Mouse (Mus musculus) cerebellum, adult 2 months (tissue): Measurements from ENCODE around the gene Pard3b. TPM values are rescaled to one million over a fixed set of nuclear protein-coding genes. Genes with fewer than 3 reads are reported as not detected.

Experiments
- DNase-seq, 2 experiments: peaks; one replicate each; pipeline ENCODE4 v3.0.0; 2021
- H3K27ac ChIP-seq: fragments of 200-500 bp; 2 replicates; pipeline ENCODE4 v1.5.1; 2012; ENCODE audit warnings: low read length, control low read depth, inconsistent platforms; ENCODE audit not compliant: insufficient read depth
- H3K27me3 ChIP-seq: fragments of 200-500 bp; 2 replicates; pipeline ENCODE4 v1.6.1; 2012; ENCODE audit warnings: inconsistent platforms, mild to moderate bottlenecking, low read length, moderate library complexity; ENCODE audit not compliant: control insufficient read depth, insufficient read depth
- H3K4me1 ChIP-seq: fragments of 200-500 bp; 2 replicates; pipeline ENCODE4 v1.6.1; 2011; ENCODE audit warnings: low read length; ENCODE audit not compliant: control insufficient read depth, insufficient read depth
- H3K4me3 ChIP-seq: fragments of 200-500 bp; replicated peaks from 2 replicates; pipeline ENCODE3; 2011; ENCODE audit warnings: mild to moderate bottlenecking, low read depth, low read length, control low read depth; ENCODE audit not compliant: insufficient read depth
- CTCF ChIP-seq: fragments of 200-500 bp; IDR thresholded peaks from 2 replicates; pipeline ENCODE4 v1.5.1; 2011; ENCODE audit warnings: low read depth, mild to moderate bottlenecking, control low read depth, low read length, moderate library complexity, borderline replicate concordance; ENCODE audit not compliant: insufficient read depth
- POLR2A ChIP-seq: fragments of 200-500 bp; IDR thresholded peaks from 2 replicates; pipeline ENCODE4 v1.6.1; 2011; ENCODE audit warnings: low read length, control low read depth, borderline replicate concordance; ENCODE audit not compliant: insufficient read depth
- WGBS: fragments of 180-500 bp; shearing (Covaris S2); methylation state at CpG from one replicate; pipeline ENCODE4 v1.1.7; 2018; 5-methylcytosine and 5-hydroxymethylcytosine counted together
- polyA plus RNA-seq: library from polyadenylated mRNA; depleted of rRNA; stranded (reverse); fragments of >200 nt; gene quantifications from 2 replicates; pipeline ENCODE4 v1.2.3, GENCODE M21; 2012

The Pard3b gene
- polyA plus RNA-seq, 1 experiment, result 1.3 TPM

- TF ChIP-seq POLR2A, result no peak
- TF ChIP-seq CTCF, result no peak
- DNase-seq, result no peak
- no peak overlapping the region for H3K27ac ChIP-seq
- WGBS, result 95% methylated on average over 8 of the region's 8 CpGs
- H3K27me3 ChIP-seq, result no peaks in the 10 kb centered on the region
- H3K4me3 ChIP-seq, result no peak overlapping the region
- no peaks in the 10 kb centered on the region for H3K4me1 ChIP-seq
These were observed 1006.1 kb downstream of the Pard3b start for GRCm38 (mm10) chr1:62644631-62645278.

GRCm38 (mm10) chr1:62646812-62647211 lies 1008.2 kb downstream of the Pard3b start:
- Histone ChIP-seq H3K27ac (no peak overlapping the region), H3K4me3 (no peak overlapping the region), H3K27me3 (no peaks in the 10 kb centered on the region), H3K4me1 (no peaks in the 10 kb centered on the region)
- no peak for DNase-seq
- no peak for TF ChIP-seq CTCF
- TF ChIP-seq POLR2A, result no peak
- WGBS, result 95% methylated on average over 2 of the region's 2 CpGs

- no peak for DNase-seq
- H3K27ac ChIP-seq, result no peak overlapping the region
- TF ChIP-seq POLR2A (no peak), CTCF (no peak)
- no peaks in the 10 kb centered on the region for H3K4me1 ChIP-seq
- no peak overlapping the region for H3K4me3 ChIP-seq
- no peaks in the 10 kb centered on the region for H3K27me3 ChIP-seq
- WGBS, result 66% methylated on average over 6 of the region's 6 CpGs
These were observed 1009.5 kb downstream of the Pard3b start for GRCm38 (mm10) chr1:62648116-62648515.

GRCm38 (mm10) chr1:62648591-62648990 lies 1010.0 kb downstream of the Pard3b start:
- Histone ChIP-seq H3K27me3 (no peaks in the 10 kb centered on the region), H3K4me1 (no peaks in the 10 kb centered on the region), H3K27ac (no peak overlapping the region), H3K4me3 (no peak overlapping the region)
- no peak for TF ChIP-seq POLR2A
- no peak for TF ChIP-seq CTCF
- 50% methylated on average over 5 of the region's 5 CpGs for WGBS
- DNase-seq, result no peak

GRCm38 (mm10) chr1:62650491-62650890 lies 1011.9 kb downstream of the Pard3b start:
- no peak overlapping the region for H3K27ac ChIP-seq
- no peaks in the 10 kb centered on the region for H3K27me3 ChIP-seq
- WGBS, result 89% methylated on average over 5 of the region's 5 CpGs
- no peaks in the 10 kb centered on the region for H3K4me1 ChIP-seq
- no peak for DNase-seq
- TF ChIP-seq POLR2A (no peak), CTCF (no peak)
- no peak overlapping the region for H3K4me3 ChIP-seq

- 57% methylated on average over 6 of the region's 6 CpGs for WGBS
- Histone ChIP-seq H3K27me3 (no peaks in the 10 kb centered on the region), H3K4me1 (no peaks in the 10 kb centered on the region), H3K27ac (no peak overlapping the region), H3K4me3 (no peak overlapping the region)
- TF ChIP-seq CTCF, result no peak
- TF ChIP-seq POLR2A, result no peak
- DNase-seq, result no peak
These were observed 1015.8 kb downstream of the Pard3b start for GRCm38 (mm10) chr1:62654436-62654835.

- no peak for TF ChIP-seq CTCF
- TF ChIP-seq POLR2A, result no peak
- H3K27ac ChIP-seq, result no peak overlapping the region
- no peaks in the 10 kb centered on the region for H3K27me3 ChIP-seq
- DNase-seq, result peak; percentile 7 to 34
- H3K4me3 ChIP-seq, result no peak overlapping the region
- H3K4me1 ChIP-seq, result no peaks in the 10 kb centered on the region
- WGBS, result 34% methylated on average over 8 of the region's 8 CpGs
These were observed 1026.5 kb downstream of the Pard3b start for GRCm38 (mm10) chr1:62664960-62665645.
